Mouse (Mus musculus) frontal cortex, postnatal 10 days (tissue): ENCODE measurements at regions not wholly inside any gene's neighbourhood (a gene's known extent, or its start where the extent isn't known, plus 50 kb on each side); places are given as distances from the start of the nearest gene placed in this dataset.

Experiments used
- DNase-seq, 2 experiments: peaks; one replicate each; pipeline ENCODE4 v3.0.0; 2022; ENCODE audit warnings: low spot score in 2 of 2, mixed read lengths in 1 of 2

DNA sequence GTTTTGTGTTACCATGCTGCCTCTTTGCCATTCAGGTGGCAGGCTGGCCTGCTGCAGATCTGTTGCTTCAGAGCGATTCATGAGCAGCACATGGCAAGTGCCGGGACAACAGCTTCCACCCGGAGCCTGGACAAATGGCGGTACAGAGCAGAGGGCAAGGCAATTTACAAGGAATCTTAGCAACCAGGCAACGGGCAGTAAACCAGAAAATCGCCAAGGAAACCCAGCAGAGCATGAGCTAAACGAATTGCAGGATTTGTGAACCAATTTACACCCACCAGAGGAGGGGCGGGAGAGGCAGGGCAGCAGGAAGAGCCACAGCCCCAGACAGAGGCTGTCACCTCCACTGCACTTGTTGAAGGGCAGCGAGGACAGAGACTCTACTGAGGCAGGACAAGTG lies 60.5 kb upstream of the Loxl4 start:
- DNase-seq = peak; percentile 54 to 70

DNA sequence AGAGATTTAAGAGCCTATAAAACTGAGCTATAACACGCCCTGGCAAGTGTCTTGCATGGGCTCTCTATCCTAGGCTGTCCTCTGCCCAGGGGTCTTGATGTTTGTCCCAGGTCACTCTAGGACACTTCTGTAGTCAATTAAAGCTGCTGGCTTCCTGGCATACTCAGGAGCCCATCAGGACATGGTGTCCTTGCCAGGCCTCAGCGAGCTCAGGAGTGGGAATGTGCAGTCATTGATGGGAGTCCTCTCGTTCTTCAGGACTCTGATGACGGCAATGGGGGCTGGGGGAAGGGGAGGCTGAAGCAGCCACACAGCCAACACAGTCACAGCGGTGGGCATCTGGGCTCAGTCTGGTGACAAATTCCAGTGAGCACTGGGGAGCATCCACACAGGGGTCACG lies 57.3 kb upstream of the Loxl4 start:
- DNase-seq = no peak

- DNase-seq = no peak
These were observed 55.9 kb upstream of the Loxl4 start for GRCm38 (mm10) chr19:42668385-42669098.

GRCm38 (mm10) chr19:42666906-42667305 lies 54.3 kb upstream of the Loxl4 start:
- DNase-seq = no peak
